Mouse (Mus musculus) heart, embryonic 12.5 days (tissue): ENCODE data around the gene Homer1. TPM values are rescaled to one million over a fixed set of nuclear protein-coding genes. Genes with fewer than 3 reads are reported as not detected.

Source experiments
- polyA plus RNA-seq: library from polyadenylated mRNA; unstranded; fragments of >200 nt; fragmentation: Nextera tagmentation; extraction: Ambion mirVana; gene quantifications from 2 replicates; pipeline ENCODE4 v1.2.1, GENCODE M21; 2016

Homer1 gene
- polyA plus RNA-seq, 1 experiment from 2014 or later = 23.5 TPM

Other genes starting within 250 kb of the Homer1 start
- gene Cmya5, start 154.9 kb upstream of the Homer1 start, polyA plus RNA-seq = 3.9 and 5.0 TPM in 2 replicates
- gene Tent2, start 107.2 kb upstream of the Homer1 start, polyA plus RNA-seq = 50.8 and 51.1 TPM in 2 replicates
- 8.6 and 9.1 TPM in 2 replicates for gene Jmy, start 200.2 kb downstream of the Homer1 start, polyA plus RNA-seq